Mouse (Mus musculus) kidney, postnatal 0 days (tissue): ENCODE measurements around the gene Taf5l. TPM values are rescaled to one million over a fixed set of nuclear protein-coding genes. Genes with fewer than 3 reads are reported as not detected.
"Not testable (repeated sequence)": the region's sequence is repeated elsewhere in the genome, so short reads cannot be mapped to it uniquely, and the experiment has no call there.

Experiments used
- ATAC-seq: fragments of 200-750 bp; cut with Nextera tagmentation; replicated peaks from 2 replicates; pipeline ENCODE4 v1.8.0; 2017; ENCODE audit warnings: low read depth, moderate number of reproducible peaks, moderate TSS enrichment, moderate library complexity; ENCODE audit not compliant: low FRiP score
- DNase-seq: peaks from one replicate; pipeline ENCODE4 v3.0.0-alpha.2; 2016; ENCODE audit warnings: low spot score
- H3K27ac ChIP-seq: fragments of 300-500 bp; sonication (generic); 2 replicates; pipeline ENCODE4 v1.5.1; 2014; ENCODE audit warnings: mild to moderate bottlenecking
- H3K27me3 ChIP-seq: fragments of 300-500 bp; sonication (generic); 2 replicates; pipeline ENCODE4 v1.6.1; 2014; ENCODE audit warnings: low read length, mixed read lengths; ENCODE audit not compliant: insufficient read depth
- H3K36me3 ChIP-seq: fragments of 300-500 bp; sonication (generic); 2 replicates; pipeline ENCODE4 v1.6.1; 2014; ENCODE audit warnings: low read length, mixed read lengths; ENCODE audit not compliant: insufficient read depth
- H3K4me1 ChIP-seq: fragments of 300-500 bp; sonication (generic); replicated peaks from 2 replicates; pipeline ENCODE4 v1.6.1; 2014; ENCODE audit warnings: antibody characterized with exemption, low read length, mixed read lengths; ENCODE audit not compliant: insufficient read depth
- H3K4me2 ChIP-seq: fragments of 300-500 bp; sonication (generic); 2 replicates; pipeline ENCODE4 v1.6.1; 2014; ENCODE audit warnings: mild to moderate bottlenecking, low read length, moderate library complexity, mixed read lengths
- H3K4me3 ChIP-seq: fragments of 300-500 bp; sonication (generic); replicated peaks from 2 replicates; pipeline ENCODE4 v1.5.1; 2014; ENCODE audit warnings: low read depth, low read length
- H3K9ac ChIP-seq: fragments of 300-500 bp; sonication (generic); 2 replicates; pipeline ENCODE4 v1.6.1; 2014; ENCODE audit warnings: low read depth, low read length
- H3K9me3 ChIP-seq: fragments of 300-500 bp; sonication (generic); replicated peaks from 2 replicates; pipeline ENCODE4 v1.6.1; 2016; ENCODE audit warnings: low read length, inconsistent platforms, mixed read lengths
- CTCF ChIP-seq: IDR thresholded peaks from 2 replicates; pipeline ENCODE4 v1.5.1; 2016; ENCODE audit warnings: antibody characterized with exemption, low read depth, mild to moderate bottlenecking, moderate library complexity
- WGBS: fragments of 180-500 bp; shearing (Covaris S2); extraction: QIAGEN DNeasy Blood & Tissue Kit; methylation state at CpG from one replicate; pipeline ENCODE4 v1.1.7; 2014; 5-methylcytosine and 5-hydroxymethylcytosine counted together
- polyA plus RNA-seq: library from polyadenylated mRNA; unstranded; fragments of >200 nt; fragmentation: Nextera tagmentation; extraction: Ambion mirVana; gene quantifications from 2 replicates; pipeline ENCODE4 v1.2.1, GENCODE M21; 2015

Gene Taf5l
- polyA plus RNA-seq, 1 experiment from 2014 or later: 32.5 TPM

- no peak for TF ChIP-seq CTCF
- 91% methylated on average over 7 of the region's 7 CpGs for WGBS
These were observed 16.9 kb upstream of the Taf5l start for GRCm38 (mm10) chr8:124038121-124038520.

GRCm38 (mm10) chr8:124033400-124033799 lies 12.2 kb upstream of the Taf5l start:
- ATAC-seq (no peak), DNase-seq (no peak)
- Histone ChIP-seq H3K4me1 (no peaks in the 10 kb centered on the region), H3K27ac (no peak overlapping the region), H3K9me3 (no peaks in the 10 kb centered on the region), H3K4me2 (no peak overlapping the region), H3K36me3 (peaks cover 52% of the 10 kb centered on the region), H3K9ac (no peak overlapping the region), H3K27me3 (no peaks in the 10 kb centered on the region), H3K4me3 (no peak overlapping the region)
- TF ChIP-seq CTCF: peak; percentile 49
- 72% methylated on average over 5 of the region's 5 CpGs for WGBS

More at GRCm38 (mm10) chr8:124038121-124038520, 16.9 kb upstream of the Taf5l start:
- Histone ChIP-seq H3K9ac (no peak overlapping the region), H3K4me1 (no peaks in the 10 kb centered on the region), H3K27me3 (no peaks in the 10 kb centered on the region), H3K9me3 (no peaks in the 10 kb centered on the region), H3K4me3 (no peak overlapping the region), H3K4me2 (no peak overlapping the region), H3K27ac (no peak overlapping the region), H3K36me3 (peaks cover 41% of the 10 kb centered on the region)
- no peak for ATAC-seq
- DNase-seq: no peak

- ATAC-seq (no peak), DNase-seq (no peak)
- Histone ChIP-seq H3K9me3 (no peaks in the 10 kb centered on the region), H3K4me2 (no peak overlapping the region), H3K27ac (no peak overlapping the region), H3K4me3 (no peak overlapping the region), H3K4me1 (no peaks in the 10 kb centered on the region), H3K9ac (no peak overlapping the region), H3K36me3 (peaks cover 36% of the 10 kb centered on the region), H3K27me3 (no peaks in the 10 kb centered on the region)
- no peak for TF ChIP-seq CTCF
- WGBS: 85% methylated on average over 6 of the region's 6 CpGs
These were observed 6.6 kb upstream of the Taf5l start for GRCm38 (mm10) chr8:124027831-124028230.

GRCm38 (mm10) chr8:124026265-124026664 lies 5.1 kb upstream of the Taf5l start:
- H3K27me3 ChIP-seq, H3K4me1 ChIP-seq, ATAC-seq, H3K4me2 ChIP-seq, H3K9ac ChIP-seq, H3K27ac ChIP-seq, H3K9me3 ChIP-seq, H3K4me3 ChIP-seq, DNase-seq: not testable (repeated sequence)
- TF ChIP-seq CTCF: peak; percentile 12; the same call in 1 of the 2 replicates
- peaks cover 31% of the 10 kb centered on the region for H3K36me3 ChIP-seq
- WGBS: 74% methylated on average over 2 of the region's 2 CpGs

GRCm38 (mm10) chr8:124020439-124021236 lies 559 bp downstream of the Taf5l start:
- Histone ChIP-seq H3K4me1 (0 out of 2 replicates have a peak, but pooled peaks cover 4% of the 10 kb centered on the region), H3K27me3 (no peaks in the 10 kb centered on the region), H3K36me3 (no peaks in the 10 kb centered on the region), H3K9ac (peak overlapping the region; percentile 76), H3K4me2 (peak overlapping the region; percentile 70), H3K9me3 (no peaks in the 10 kb centered on the region), H3K4me3 (peak overlapping the region; percentile 71), H3K27ac (peak overlapping the region; percentile 86)
- ATAC-seq (peak; percentile 87), DNase-seq (peak; percentile 70)
- TF ChIP-seq CTCF: 0 out of 2 replicates have a peak, but pooled peaks have one; percentile 6
- under 1% methylated on average over 36 of the region's 87 CpGs for WGBS

- no peak overlapping the region for H3K9ac ChIP-seq
- DNase-seq (no peak), ATAC-seq (no peak)
- TF ChIP-seq CTCF: no peak
- no peaks in the 10 kb centered on the region for H3K9me3 ChIP-seq
- H3K4me3 ChIP-seq: peak overlapping the region; percentile 71
- no peak overlapping the region for H3K27ac ChIP-seq
- WGBS: 24% methylated on average over 13 of the region's 13 CpGs
- H3K36me3 ChIP-seq: no peaks in the 10 kb centered on the region
- peak overlapping the region; percentile 70 for H3K4me2 ChIP-seq
- 0 out of 2 replicates have a peak, but pooled peaks cover 4% of the 10 kb centered on the region for H3K4me1 ChIP-seq
- H3K27me3 ChIP-seq: no peaks in the 10 kb centered on the region
These were observed 1.4 kb downstream of the Taf5l start for GRCm38 (mm10) chr8:124019782-124020181.
